Mouse (Mus musculus) small intestine, adult 2 months (tissue): ENCODE measurements around the gene Timm8a2. TPM values are rescaled to one million over a fixed set of nuclear protein-coding genes. Genes with fewer than 3 reads are reported as not detected.

Experiments used
- H3K27ac ChIP-seq: fragments of 200-500 bp; 2 replicates; pipeline ENCODE4 v1.5.1; 2012; ENCODE audit warnings: low read depth, low read length, control low read depth, inconsistent platforms; ENCODE audit not compliant: insufficient read depth
- H3K27me3 ChIP-seq: fragments of 200-500 bp; 2 replicates; pipeline ENCODE4 v1.6.1; 2012; ENCODE audit warnings: mild to moderate bottlenecking, moderate library complexity, low read length, inconsistent platforms; ENCODE audit not compliant: control insufficient read depth, insufficient read depth
- H3K36me3 ChIP-seq: fragments of 200-500 bp; 2 replicates; pipeline ENCODE4 v1.6.1; 2012; ENCODE audit warnings: mild to moderate bottlenecking, low read length, control low read depth, inconsistent platforms; ENCODE audit not compliant: control insufficient read depth, insufficient read depth
- H3K4me1 ChIP-seq: fragments of 200-500 bp; 2 replicates; pipeline ENCODE4 v1.6.1; 2012; ENCODE audit warnings: low read length, inconsistent platforms, mixed read lengths; ENCODE audit not compliant: control insufficient read depth, insufficient read depth, insufficient read length
- H3K4me3 ChIP-seq: fragments of 200-500 bp; 2 replicates; pipeline ENCODE4 v1.5.1; 2012; ENCODE audit warnings: low read depth, mild to moderate bottlenecking, control low read depth, inconsistent platforms, low read length, moderate library complexity
- CTCF ChIP-seq: fragments of 200-500 bp; IDR thresholded peaks from 2 replicates; pipeline ENCODE4 v1.5.1; 2012; ENCODE audit warnings: low read depth, mild to moderate bottlenecking, control low read depth, inconsistent platforms, low read length, moderate library complexity, mixed read lengths; ENCODE audit not compliant: insufficient replicate concordance, insufficient read length; ENCODE audit errors: extremely low read depth
- POLR2A ChIP-seq: fragments of 200-500 bp; IDR thresholded peaks from 2 replicates; pipeline ENCODE4 v1.6.1; 2012; ENCODE audit warnings: low read depth, mild to moderate bottlenecking, control low read depth, inconsistent platforms, low read length, moderate library complexity
- WGBS: fragments of 180-500 bp; shearing (Covaris S2); methylation state at CpG from one replicate; pipeline ENCODE4 v1.1.7; 2018; 5-methylcytosine and 5-hydroxymethylcytosine counted together
- polyA plus RNA-seq: library from polyadenylated mRNA; depleted of rRNA; stranded (reverse); fragments of >200 nt; gene quantifications from 2 replicates; pipeline ENCODE4 v1.2.3, GENCODE M21; 2012

Timm8a2 gene
- polyA plus RNA-seq, 1 experiment: not detected

DNA sequence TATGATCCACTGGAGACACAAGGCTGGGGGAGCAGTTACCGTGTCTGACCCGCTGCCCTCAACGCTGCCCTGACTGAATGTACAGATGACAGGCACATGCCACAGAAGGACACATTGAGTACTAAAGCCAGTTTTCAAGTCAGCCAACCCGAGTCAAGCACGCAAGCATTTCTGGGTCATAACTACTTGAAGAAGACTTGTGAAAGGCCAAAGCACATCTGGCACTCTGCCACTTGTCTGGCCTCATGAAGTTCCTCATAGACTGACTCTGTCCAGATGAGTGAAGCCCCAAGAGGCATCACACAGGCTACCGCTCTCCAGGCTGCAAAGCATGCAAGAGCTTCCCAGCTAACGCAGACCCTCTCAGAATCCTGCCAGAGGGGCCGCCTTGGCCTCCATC lies 37.7 kb upstream of the Timm8a2 start:
- WGBS: 71% methylated on average over 8 of the region's 8 CpGs
- Histone ChIP-seq H3K4me1 (peaks cover 29% of the 10 kb centered on the region), H3K27ac (peak overlapping the region; percentile 5; the same call in 1 of the 2 replicates), H3K27me3 (no peaks in the 10 kb centered on the region), H3K36me3 (peaks cover 8% of the 10 kb centered on the region), H3K4me3 (no peak overlapping the region)
- no peak for TF ChIP-seq POLR2A

DNA sequence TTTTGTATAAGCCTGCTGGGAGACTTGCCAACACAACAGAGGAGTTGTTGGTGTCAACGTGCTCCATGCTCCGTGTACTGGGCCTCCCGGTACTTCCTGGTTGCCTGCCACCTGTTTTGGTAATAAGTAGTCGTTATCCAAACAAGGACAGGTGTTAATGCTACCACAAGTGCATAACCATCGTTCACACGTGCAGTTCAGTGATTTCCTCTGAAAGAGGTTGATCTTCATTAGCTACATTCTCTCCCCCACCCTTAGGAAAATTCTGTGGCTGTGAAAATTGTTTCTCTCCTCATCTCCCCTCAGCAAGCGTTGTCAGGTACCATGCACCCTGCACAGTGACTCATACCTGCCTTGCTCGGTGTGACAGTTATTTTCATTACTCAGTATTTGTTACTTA lies 35.0 kb upstream of the Timm8a2 start:
- TF ChIP-seq POLR2A: no peak
- no peak for TF ChIP-seq CTCF
- Histone ChIP-seq H3K27me3 (no peaks in the 10 kb centered on the region), H3K27ac (no peak overlapping the region; the same call in 1 of the 2 replicates), H3K4me1 (peaks cover 13% of the 10 kb centered on the region), H3K4me3 (no peak overlapping the region), H3K36me3 (peaks cover 4% of the 10 kb centered on the region)
- WGBS: 22% methylated on average over 8 of the region's 8 CpGs

DNA sequence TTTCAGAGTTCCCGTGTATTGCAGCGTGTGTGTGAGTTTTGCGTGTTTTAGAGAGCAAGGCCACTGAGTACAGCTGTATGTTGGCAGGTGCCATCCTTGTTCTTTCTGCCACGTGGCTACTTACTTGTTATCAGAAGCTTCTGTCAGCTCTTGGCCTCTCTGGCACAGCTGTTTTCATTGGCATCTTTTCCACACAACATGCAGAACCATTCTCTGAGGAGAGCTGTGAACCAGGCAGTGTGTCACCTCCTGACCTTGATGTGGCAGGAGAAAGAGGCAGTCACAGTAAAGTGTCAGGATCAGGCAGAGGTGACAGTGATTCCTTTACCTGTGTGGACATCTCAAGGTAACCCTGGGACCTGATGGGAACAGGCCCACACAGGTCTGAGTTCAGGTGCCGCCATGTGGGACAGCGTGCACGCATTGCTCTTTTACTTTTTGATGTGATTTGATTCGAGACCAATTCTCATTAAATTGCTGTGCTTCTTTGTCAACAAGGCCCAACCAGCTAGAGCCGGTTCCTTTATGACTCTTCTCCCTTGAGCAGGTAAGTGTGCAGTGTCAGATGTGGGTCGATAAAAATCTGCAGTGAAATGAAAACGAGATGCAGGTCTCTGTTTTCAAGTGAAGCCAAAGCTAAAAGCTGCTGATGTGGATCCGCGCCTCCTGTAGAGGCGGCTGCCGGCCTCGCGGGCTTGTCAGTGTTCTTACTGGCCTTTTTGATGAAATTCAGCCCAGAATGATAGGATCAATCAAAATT lies 33.9 kb upstream of the Timm8a2 start:
- Histone ChIP-seq H3K4me1 (peaks cover 10% of the 10 kb centered on the region), H3K4me3 (no peak overlapping the region), H3K27me3 (no peaks in the 10 kb centered on the region), H3K27ac (no peak overlapping the region), H3K36me3 (0 out of 2 replicates have a peak, but pooled peaks cover 2% of the 10 kb centered on the region)
- WGBS: 82% methylated on average over 17 of the region's 17 CpGs
- no peak for TF ChIP-seq CTCF
- TF ChIP-seq POLR2A: no peak

DNA sequence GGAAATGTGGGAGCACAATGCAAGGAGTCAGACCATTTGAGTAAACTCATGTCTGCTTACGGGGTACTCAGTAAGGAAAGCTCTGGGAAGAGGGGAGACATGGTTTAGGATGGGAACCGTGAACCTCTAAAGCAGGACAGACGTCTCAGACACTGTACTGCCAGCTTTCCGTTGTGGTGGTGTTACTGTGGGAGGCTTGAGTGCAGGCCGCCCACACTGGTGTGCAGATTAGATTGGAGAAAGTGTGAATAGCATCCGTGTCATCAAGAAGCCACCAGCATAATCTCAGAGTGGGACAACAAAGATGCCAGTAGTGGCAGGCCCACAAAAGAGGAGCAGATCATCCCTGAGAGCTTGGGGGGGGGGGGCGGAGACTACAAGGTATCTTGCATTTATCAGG lies 32.2 kb upstream of the Timm8a2 start:
- no peak overlapping the region for H3K27ac ChIP-seq
- no peak overlapping the region for H3K4me3 ChIP-seq
- H3K36me3 ChIP-seq: 0 out of 2 replicates have a peak, but pooled peaks cover 2% of the 10 kb centered on the region
- H3K4me1 ChIP-seq: peaks cover 5% of the 10 kb centered on the region
- TF ChIP-seq POLR2A: no peak
- no peak for TF ChIP-seq CTCF
- H3K27me3 ChIP-seq: no peaks in the 10 kb centered on the region
- 96% methylated on average over 7 of the region's 7 CpGs for WGBS

DNA sequence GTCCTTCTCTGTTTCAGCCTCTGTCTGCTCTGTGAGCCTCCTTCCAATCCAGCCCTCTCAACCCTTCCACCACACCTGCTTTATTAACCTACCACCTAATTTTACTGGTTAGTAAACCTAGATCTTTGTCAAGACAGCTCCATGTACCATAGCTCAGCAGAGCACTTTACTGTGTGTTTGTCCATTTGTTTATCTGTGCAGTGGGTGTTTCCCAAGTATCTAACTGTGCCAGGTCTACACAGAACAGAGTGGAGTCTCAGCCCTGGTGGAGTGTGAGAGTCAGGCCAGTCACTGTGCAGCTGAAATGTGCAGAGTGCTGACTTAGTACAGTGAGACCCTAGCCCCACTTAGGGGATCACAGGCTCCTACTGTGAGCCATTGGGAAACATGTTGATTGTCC lies 30.7 kb upstream of the Timm8a2 start:
- Histone ChIP-seq H3K27ac (no peak overlapping the region), H3K4me3 (no peak overlapping the region), H3K4me1 (peaks cover 11% of the 10 kb centered on the region), H3K27me3 (no peaks in the 10 kb centered on the region), H3K36me3 (peaks cover 3% of the 10 kb centered on the region; the same call in 1 of the 2 replicates)
- TF ChIP-seq POLR2A (no peak), CTCF (no peak)

DNA sequence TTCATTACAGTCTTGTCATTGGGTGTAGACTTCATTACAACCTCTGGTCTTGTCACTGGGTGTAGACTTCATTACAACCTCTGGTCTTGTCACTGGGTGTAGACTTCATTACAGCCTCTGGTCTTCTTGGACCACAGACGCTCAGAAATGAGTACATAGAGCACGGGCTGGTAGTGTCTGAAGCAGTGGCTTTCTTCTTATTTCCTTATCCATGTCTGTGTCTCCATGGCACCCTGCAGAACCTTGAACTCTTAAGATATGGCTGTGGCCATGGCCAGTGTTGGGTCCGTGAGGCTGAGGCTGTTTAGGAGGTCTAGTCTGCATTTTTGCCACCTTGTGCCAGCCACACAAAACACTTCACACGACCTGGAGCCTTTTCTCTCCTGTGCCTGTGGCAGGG lies 26.2 kb upstream of the Timm8a2 start:
- Histone ChIP-seq H3K27ac (peak overlapping the region; percentile 76), H3K4me3 (no peak overlapping the region), H3K36me3 (peaks cover 10% of the 10 kb centered on the region), H3K27me3 (no peaks in the 10 kb centered on the region), H3K4me1 (peaks cover 16% of the 10 kb centered on the region)
- 45% methylated on average over 4 of the region's 4 CpGs for WGBS
- TF ChIP-seq CTCF (no peak), POLR2A (no peak)

DNA sequence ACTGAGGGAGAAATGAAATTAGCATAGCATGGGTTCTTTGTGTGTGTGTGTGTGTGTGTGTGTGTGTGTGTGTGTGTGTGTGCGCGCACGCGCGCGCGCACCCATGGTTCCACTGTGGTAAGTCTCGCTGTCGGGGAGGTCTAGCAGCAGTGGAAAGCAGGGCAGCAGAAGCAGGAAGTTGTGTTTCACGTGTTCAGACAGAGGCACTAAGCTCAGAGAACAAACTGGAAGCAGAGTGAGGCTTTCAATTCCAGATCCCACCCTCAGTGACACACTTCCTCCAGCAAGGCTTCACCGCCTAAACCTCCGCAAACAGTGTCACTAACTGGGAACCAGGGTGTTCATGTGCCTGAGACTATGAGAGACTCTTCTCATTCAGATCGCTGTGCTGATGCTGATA lies 25.0 kb upstream of the Timm8a2 start:
- 83% methylated on average over 13 of the region's 13 CpGs for WGBS
- H3K36me3 ChIP-seq: peaks cover 10% of the 10 kb centered on the region
- TF ChIP-seq CTCF (no peak), POLR2A (no peak)
- H3K4me3 ChIP-seq: no peak overlapping the region
- peaks cover 19% of the 10 kb centered on the region for H3K4me1 ChIP-seq
- H3K27ac ChIP-seq: no peak overlapping the region
- H3K27me3 ChIP-seq: no peaks in the 10 kb centered on the region

DNA sequence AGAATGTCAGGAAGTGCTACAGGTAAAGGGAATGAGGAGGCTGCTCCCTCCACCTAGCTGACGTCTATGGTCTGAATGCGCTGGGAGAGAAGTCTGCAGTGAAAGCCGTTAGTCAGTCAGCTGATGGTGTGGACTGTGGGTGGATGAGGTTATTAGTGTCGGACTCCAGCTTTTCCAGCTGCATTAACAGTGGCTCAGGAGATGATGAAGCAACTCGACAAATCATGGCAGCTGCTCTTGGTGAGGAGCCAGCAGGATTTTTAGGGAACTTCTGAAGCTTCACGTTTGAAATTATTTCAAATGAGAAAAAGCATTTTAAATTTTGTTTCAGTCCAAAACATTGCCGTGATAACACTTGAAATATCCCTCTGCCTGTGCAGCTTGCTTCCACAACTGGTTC lies 24.2 kb upstream of the Timm8a2 start:
- TF ChIP-seq POLR2A: no peak
- TF ChIP-seq CTCF: no peak

More for the DNA sequence above, 24.2 kb upstream of the Timm8a2 start:
- H3K4me1 ChIP-seq: peaks cover 19% of the 10 kb centered on the region
- 79% methylated on average over 7 of the region's 7 CpGs for WGBS
- H3K27ac ChIP-seq: no peak overlapping the region
- H3K4me3 ChIP-seq: no peak overlapping the region
- H3K27me3 ChIP-seq: no peaks in the 10 kb centered on the region
- H3K36me3 ChIP-seq: peaks cover 13% of the 10 kb centered on the region
